ENCODE assay signal across 30 mouse cellular contexts in genomic region chr15:102919336-102920180, GRCm38 (mm10). TPM values are rescaled to one million over a fixed set of nuclear protein-coding genes. Genes with fewer than 3 reads are reported as not detected.
DNase-seq lines count a peak whose midpoint lies in the region; ATAC-seq and TF ChIP-seq lines count a peak whose summit lies in the region.
"Had no signal": no experiment of that assay in that cellular context is flagged by ENCODE, and none has a peak within 500 bp of the region (broad histone marks: within the 10 kb centered on the region; RNA-seq: fewer than 3 reads in every experiment).

No protein-coding gene starts in this region.

- DNase-seq in hindbrain, embryonic 11.5 days (ENCODE audit: low spot score): peak; percentile 42
- DNase-seq in hindbrain, postnatal 0 days (ENCODE audit: low spot score): no peak
- DNase-seq in embryonic facial prominence, embryonic 10.5 days (ENCODE audit: low spot score): peak; percentile 32
- DNase-seq in neural tube, embryonic 10.5 days (ENCODE audit: extremely low spot score, low spot score): peak; percentile 48
- DNase-seq in gastrocnemius, postnatal 25 days: no peak
- DNase-seq in right cerebral cortex, postnatal 25 days: no peak
- DNase-seq in lung, adult 2 months: no peak
- DNase-seq: adrenal gland, postnatal 36 days; cerebellum, adult 18-20 months; cerebellum, postnatal 36 days; heart, postnatal 14 days; kidney, adult 11 months; liver, postnatal 0 days; lung, postnatal 14 days; right cerebral cortex, adult 18-20 months; thymus, postnatal 25 days had no signal

- 0 out of 2 replicates have a peak, but pooled peaks cover 2% of the 10 kb centered on the region for H3K4me1 ChIP-seq in hindbrain, embryonic 11.5 days (replicated peaks; ENCODE audit: control insufficient read depth, insufficient read depth, low read length)
- no peaks in the 10 kb centered on the region for H3K4me1 ChIP-seq in hindbrain, postnatal 0 days (ENCODE audit: insufficient read depth, low read length)
- H3K4me1 ChIP-seq in E14TG2a.4 (replicated peaks; ENCODE audit: low read depth, low read length): peaks cover 22% of the 10 kb centered on the region
- H3K4me1 ChIP-seq in embryonic facial prominence, embryonic 10.5 days: peaks cover 12% of the 10 kb centered on the region; the same call in 1 of the 2 replicates
- H3K4me1 ChIP-seq in lung, adult 2 months (ENCODE audit: control insufficient read depth, insufficient read depth, low read length): no peaks in the 10 kb centered on the region

- no peaks in the 10 kb centered on the region for H3K9me3 ChIP-seq in hindbrain, embryonic 11.5 days (ENCODE audit: control insufficient read depth, low read length)
- no peaks in the 10 kb centered on the region for H3K9me3 ChIP-seq in hindbrain, postnatal 0 days (ENCODE audit: low read length)
- H3K9me3 ChIP-seq in E14TG2a.4 (ENCODE audit: low read length): no peaks in the 10 kb centered on the region
- no peaks in the 10 kb centered on the region for H3K9me3 ChIP-seq in embryonic facial prominence, embryonic 10.5 days
- H3K9me3 ChIP-seq: embryonic facial prominence, embryonic 13.5 days; hindbrain, embryonic 15.5 days had no signal

- no peaks in the 10 kb centered on the region for H3K36me3 ChIP-seq in hindbrain, embryonic 11.5 days (ENCODE audit: control insufficient read depth, insufficient read depth, low read length)
- no peaks in the 10 kb centered on the region for H3K36me3 ChIP-seq in hindbrain, postnatal 0 days (ENCODE audit: insufficient read depth, low read length)
- H3K36me3 ChIP-seq in E14TG2a.4 (ENCODE audit: insufficient read depth, low read length): no peaks in the 10 kb centered on the region
- H3K36me3 ChIP-seq in embryonic facial prominence, embryonic 10.5 days (replicated peaks): no peaks in the 10 kb centered on the region
- H3K36me3 ChIP-seq: embryonic facial prominence, embryonic 13.5 days; hindbrain, embryonic 15.5 days had no signal

- peaks cover 95% of the 10 kb centered on the region for H3K27me3 ChIP-seq in hindbrain, embryonic 11.5 days (ENCODE audit: control insufficient read depth, insufficient read depth, low read length)
- H3K27me3 ChIP-seq in hindbrain, postnatal 0 days (ENCODE audit: insufficient read depth, low read length): peaks cover 96% of the 10 kb centered on the region
- H3K27me3 ChIP-seq in E14TG2a.4 (ENCODE audit: insufficient read depth, low read length): peaks cover 88% of the 10 kb centered on the region
- H3K27me3 ChIP-seq in embryonic facial prominence, embryonic 10.5 days (replicated peaks; ENCODE audit: low read depth, poor library complexity, severe bottlenecking): peaks cover 100% of the 10 kb centered on the region

- no peak overlapping the region for H3K27ac ChIP-seq in hindbrain, embryonic 11.5 days (ENCODE audit: low read depth, low read length)
- H3K27ac ChIP-seq in hindbrain, postnatal 0 days: no peak overlapping the region
- no peak overlapping the region for H3K27ac ChIP-seq in embryonic facial prominence, embryonic 10.5 days (replicated peaks)
- H3K27ac ChIP-seq: embryonic facial prominence, embryonic 13.5 days; hindbrain, embryonic 15.5 days; kidney, postnatal 0 days had no signal

- no peak for TF ChIP-seq CTCF in hindbrain, postnatal 0 days (IDR thresholded peaks at IDR 0.05; ENCODE audit: low read depth)
- TF ChIP-seq CTCF in E14TG2a.4 (conservative IDR thresholded peaks at IDR 0.05; ENCODE audit: low read length): no peak
- TF ChIP-seq CTCF in lung, adult 2 months (IDR thresholded peaks at IDR 0.05; ENCODE audit: insufficient read depth, low read length): no peak

- no peak for TF ChIP-seq POLR2A in lung, adult 2 months (IDR thresholded peaks at IDR 0.05; ENCODE audit: borderline replicate concordance, extremely low read depth, low read depth, low read length)

- H3K4me2 ChIP-seq in hindbrain, embryonic 11.5 days (replicated peaks; ENCODE audit: low read depth, low read length): no peak overlapping the region
- H3K4me2 ChIP-seq in hindbrain, postnatal 0 days (ENCODE audit: low read depth, low read length): no peak overlapping the region

- WGBS in hindbrain, embryonic 11.5 days: 3% methylated on average over 12 of the region's 12 CpGs
- 2% methylated on average over 12 of the region's 12 CpGs for WGBS in hindbrain, postnatal 0 days
- WGBS in embryonic facial prominence, embryonic 10.5 days: 2% methylated on average over 12 of the region's 12 CpGs
- WGBS in lung, adult 2 months: 7% methylated on average over 12 of the region's 12 CpGs

- H3K9ac ChIP-seq in hindbrain, embryonic 11.5 days (ENCODE audit: low read depth, low read length): no peak overlapping the region
- no peak overlapping the region for H3K9ac ChIP-seq in hindbrain, postnatal 0 days (replicated peaks; ENCODE audit: low read length)
- H3K9ac ChIP-seq: embryonic facial prominence, embryonic 13.5 days; hindbrain, embryonic 15.5 days; liver, postnatal 0 days had no signal

- H3K4me3 ChIP-seq in hindbrain, embryonic 11.5 days (ENCODE audit: low read depth, low read length): no peak overlapping the region
- H3K4me3 ChIP-seq in hindbrain, postnatal 0 days (ENCODE audit: low read length): no peak overlapping the region
- peak overlapping the region; percentile 68 for H3K4me3 ChIP-seq in E14TG2a.4 (replicated peaks; ENCODE audit: low read length)
- H3K4me3 ChIP-seq in embryonic facial prominence, embryonic 10.5 days: no peak overlapping the region
- no peak overlapping the region for H3K4me3 ChIP-seq in lung, adult 2 months (replicated peaks; ENCODE audit: extremely low read depth, low read depth, low read length)
- H3K4me3 ChIP-seq: megakaryocyte, embryonic 14.5 days had no signal

- no peak for ATAC-seq in hindbrain, embryonic 11.5 days (ENCODE audit: low FRiP score)
- no peak for ATAC-seq in hindbrain, postnatal 0 days
- ATAC-seq: activated CD4-positive, CD25-positive, alpha-beta regulatory T cell, adult 4 months; forebrain, embryonic 16.5 days; liver, postnatal 0 days had no signal

RNA-seq across cellular contexts. Expression of gene Hoxc13, which starts 1.3 kb away (rescaled TPM):
- 0.11 and 0.48 TPM in 2 replicates for polyA plus RNA-seq in hindbrain, embryonic 11.5 days (2014; fragmentation: Nextera tagmentation; extraction: Ambion mirVana)
- total RNA-seq in hindbrain, postnatal 0 days (2014; rRNA removed): not detected in 2 replicates
- not detected in 2 replicates for polyA plus RNA-seq in hindbrain, postnatal 0 days (2015; fragmentation: Nextera tagmentation; extraction: Ambion mirVana)
- polyA plus RNA-seq in embryonic facial prominence, embryonic 10.5 days (2016; fragmentation: Nextera tagmentation; extraction: Ambion mirVana): 0.08 TPM in 1 of 2 replicates, not detected in the other
- total RNA-seq in gastrocnemius, postnatal 25 days (2021): not detected
- polyA plus RNA-seq in lung, adult 2 months (2012; rRNA removed): not detected in 2 replicates
- total RNA-seq: adrenal gland, postnatal 36 days; gastrocnemius, postnatal 4 days; heart, postnatal 14 days; layer of hippocampus, adult 18-20 months; layer of hippocampus, postnatal 25 days; left cerebral cortex, postnatal 14 days; liver, adult 2 months had no signal
- polyA plus RNA-seq: activated CD4-positive, CD25-positive, alpha-beta regulatory T cell, adult 4 months; forebrain, embryonic 16.5 days; heart, embryonic 11.5 days; hindbrain, embryonic 15.5 days; liver, adult 2 months; liver, postnatal 0 days; testis, adult 2 months had no signal

RNA-seq across cellular contexts. Expression of gene Hoxc12, which starts 17.0 kb away (rescaled TPM):
- not detected in 2 replicates for polyA plus RNA-seq in hindbrain, embryonic 11.5 days (2014; fragmentation: Nextera tagmentation; extraction: Ambion mirVana)
- not detected in 2 replicates for total RNA-seq in hindbrain, postnatal 0 days (2014; rRNA removed)
- polyA plus RNA-seq in hindbrain, postnatal 0 days (2015; fragmentation: Nextera tagmentation; extraction: Ambion mirVana): not detected in 2 replicates
- polyA plus RNA-seq in embryonic facial prominence, embryonic 10.5 days (2016; fragmentation: Nextera tagmentation; extraction: Ambion mirVana): not detected in 2 replicates
- not detected for total RNA-seq in gastrocnemius, postnatal 25 days (2021)
- not detected in 2 replicates for polyA plus RNA-seq in lung, adult 2 months (2012; rRNA removed)
- total RNA-seq: adrenal gland, postnatal 36 days; gastrocnemius, postnatal 4 days; heart, postnatal 14 days; layer of hippocampus, adult 18-20 months; layer of hippocampus, postnatal 25 days; left cerebral cortex, postnatal 14 days; liver, adult 2 months had no signal
- polyA plus RNA-seq: activated CD4-positive, CD25-positive, alpha-beta regulatory T cell, adult 4 months; embryonic facial prominence, embryonic 13.5 days; forebrain, embryonic 16.5 days; heart, embryonic 11.5 days; hindbrain, embryonic 15.5 days; kidney, postnatal 0 days; liver, adult 2 months; liver, postnatal 0 days; testis, adult 2 months had no signal

RNA-seq across cellular contexts. Expression of gene Hoxc11, which starts 34.7 kb away (rescaled TPM):
- polyA plus RNA-seq in hindbrain, embryonic 11.5 days (2014; fragmentation: Nextera tagmentation; extraction: Ambion mirVana): not detected in 2 replicates
- total RNA-seq in hindbrain, postnatal 0 days (2014; rRNA removed): not detected in 2 replicates
- polyA plus RNA-seq in hindbrain, postnatal 0 days (2015; fragmentation: Nextera tagmentation; extraction: Ambion mirVana): not detected in 2 replicates
- not detected in 2 replicates for polyA plus RNA-seq in embryonic facial prominence, embryonic 10.5 days (2016; fragmentation: Nextera tagmentation; extraction: Ambion mirVana)
- 1 to 10 TPM; 6.2 to 7.2 TPM for total RNA-seq in gastrocnemius, postnatal 25 days (2021)
- polyA plus RNA-seq in lung, adult 2 months (2012; rRNA removed): not detected in 2 replicates
- total RNA-seq: adrenal gland, postnatal 36 days; heart, postnatal 14 days; layer of hippocampus, adult 18-20 months; layer of hippocampus, postnatal 25 days; left cerebral cortex, postnatal 14 days; liver, adult 2 months had no signal
- polyA plus RNA-seq: activated CD4-positive, CD25-positive, alpha-beta regulatory T cell, adult 4 months; embryonic facial prominence, embryonic 13.5 days; forebrain, embryonic 16.5 days; heart, embryonic 11.5 days; hindbrain, embryonic 15.5 days; liver, adult 2 months; liver, postnatal 0 days; testis, adult 2 months had no signal

RNA-seq across cellular contexts. Expression of gene Hoxc10, which starts 47.0 kb away (rescaled TPM):
- polyA plus RNA-seq in hindbrain, embryonic 11.5 days (2014; fragmentation: Nextera tagmentation; extraction: Ambion mirVana): not detected in 2 replicates
- total RNA-seq in hindbrain, postnatal 0 days (2014; rRNA removed): not detected in 2 replicates
- polyA plus RNA-seq in hindbrain, postnatal 0 days (2015; fragmentation: Nextera tagmentation; extraction: Ambion mirVana): not detected in 2 replicates
- polyA plus RNA-seq in embryonic facial prominence, embryonic 10.5 days (2016; fragmentation: Nextera tagmentation; extraction: Ambion mirVana): not detected in 2 replicates
- total RNA-seq in gastrocnemius, postnatal 25 days (2021): 10 to 100 TPM; 61.5 to 69.5 TPM
- not detected in 2 replicates for polyA plus RNA-seq in lung, adult 2 months (2012; rRNA removed)
- total RNA-seq: heart, postnatal 14 days; layer of hippocampus, adult 18-20 months; layer of hippocampus, postnatal 25 days; left cerebral cortex, postnatal 14 days; liver, adult 2 months had no signal
- polyA plus RNA-seq: activated CD4-positive, CD25-positive, alpha-beta regulatory T cell, adult 4 months; forebrain, embryonic 16.5 days; hindbrain, embryonic 15.5 days; liver, adult 2 months; liver, postnatal 0 days had no signal

RNA-seq across cellular contexts. Expression of gene Hoxc5, which starts 47.7 kb away (rescaled TPM):
- 21.0 and 21.6 TPM in 2 replicates for polyA plus RNA-seq in hindbrain, embryonic 11.5 days (2014; fragmentation: Nextera tagmentation; extraction: Ambion mirVana)
- 5.4 and 8.7 TPM in 2 replicates for total RNA-seq in hindbrain, postnatal 0 days (2014; rRNA removed)
- polyA plus RNA-seq in hindbrain, postnatal 0 days (2015; fragmentation: Nextera tagmentation; extraction: Ambion mirVana): 6.4 and 7.3 TPM in 2 replicates
- 0.07 and 0.18 TPM in 2 replicates for polyA plus RNA-seq in embryonic facial prominence, embryonic 10.5 days (2016; fragmentation: Nextera tagmentation; extraction: Ambion mirVana)
- 1 to 10 TPM; 1.6 to 1.8 TPM for total RNA-seq in gastrocnemius, postnatal 25 days (2021)
- 0.36 and 1.6 TPM in 2 replicates for polyA plus RNA-seq in lung, adult 2 months (2012; rRNA removed)
- total RNA-seq: heart, postnatal 14 days; layer of hippocampus, adult 18-20 months; layer of hippocampus, postnatal 25 days; left cerebral cortex, postnatal 14 days had no signal
- polyA plus RNA-seq: activated CD4-positive, CD25-positive, alpha-beta regulatory T cell, adult 4 months; forebrain, embryonic 16.5 days; liver, adult 2 months; liver, postnatal 0 days had no signal

Comparison
In these comparisons a context has a peak if more than half of its experiments do, and no peak if none do; other contexts are left out.
1. DNase-seq: peak in hindbrain, embryonic 11.5 days (single experiment), embryonic facial prominence, embryonic 10.5 days (single experiment) and neural tube, embryonic 10.5 days (single experiment); none in hindbrain, postnatal 0 days (single experiment), gastrocnemius, postnatal 25 days (single experiment), right cerebral cortex, postnatal 25 days (single experiment) and lung, adult 2 months (single experiment).